Mouse (Mus musculus): ENCODE measurements around the gene Trim34b. TPM values are rescaled to one million over a fixed set of nuclear protein-coding genes. Genes with fewer than 3 reads are reported as not detected.
A peak's percentile ranks its signal among the peaks of the same experiment; 100 is the strongest.
"Not testable (repeated sequence)": the region's sequence is repeated elsewhere in the genome, so short reads cannot be mapped to it uniquely, and the experiment has no call there.

The Trim34b gene
- under 1 TPM in 1 of 2 experiments, not detected in 1; 0.16 TPM for total RNA-seq (2021)
- long read RNA-seq, experiment 1: 0 reads
- long read RNA-seq, experiment 2: 0 reads

DNA sequence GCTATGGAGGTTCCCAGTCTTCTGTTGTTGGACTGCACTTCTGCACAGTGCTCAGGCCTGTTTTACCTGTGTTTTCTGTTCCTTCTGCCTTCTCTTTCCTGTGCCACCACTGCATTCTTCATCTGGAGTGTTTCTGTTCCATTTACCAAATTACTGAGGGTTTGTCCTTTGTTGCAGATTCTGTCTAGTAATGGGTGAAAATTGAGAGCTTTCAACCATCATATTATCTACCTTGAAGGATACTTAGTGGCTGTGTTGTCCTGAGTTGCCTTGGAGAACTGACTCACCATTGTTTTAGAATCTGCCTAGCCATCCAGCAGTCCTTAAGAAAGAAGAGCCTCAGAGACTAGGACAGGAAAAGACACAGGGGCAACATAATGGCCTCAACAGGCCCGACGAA is at the start of gene Trim34b:
Trim34b (plus strand) TSS at position 301 of the 400 bp plus-strand sequence.
- not testable (repeated sequence) for DNase-seq

DNA sequence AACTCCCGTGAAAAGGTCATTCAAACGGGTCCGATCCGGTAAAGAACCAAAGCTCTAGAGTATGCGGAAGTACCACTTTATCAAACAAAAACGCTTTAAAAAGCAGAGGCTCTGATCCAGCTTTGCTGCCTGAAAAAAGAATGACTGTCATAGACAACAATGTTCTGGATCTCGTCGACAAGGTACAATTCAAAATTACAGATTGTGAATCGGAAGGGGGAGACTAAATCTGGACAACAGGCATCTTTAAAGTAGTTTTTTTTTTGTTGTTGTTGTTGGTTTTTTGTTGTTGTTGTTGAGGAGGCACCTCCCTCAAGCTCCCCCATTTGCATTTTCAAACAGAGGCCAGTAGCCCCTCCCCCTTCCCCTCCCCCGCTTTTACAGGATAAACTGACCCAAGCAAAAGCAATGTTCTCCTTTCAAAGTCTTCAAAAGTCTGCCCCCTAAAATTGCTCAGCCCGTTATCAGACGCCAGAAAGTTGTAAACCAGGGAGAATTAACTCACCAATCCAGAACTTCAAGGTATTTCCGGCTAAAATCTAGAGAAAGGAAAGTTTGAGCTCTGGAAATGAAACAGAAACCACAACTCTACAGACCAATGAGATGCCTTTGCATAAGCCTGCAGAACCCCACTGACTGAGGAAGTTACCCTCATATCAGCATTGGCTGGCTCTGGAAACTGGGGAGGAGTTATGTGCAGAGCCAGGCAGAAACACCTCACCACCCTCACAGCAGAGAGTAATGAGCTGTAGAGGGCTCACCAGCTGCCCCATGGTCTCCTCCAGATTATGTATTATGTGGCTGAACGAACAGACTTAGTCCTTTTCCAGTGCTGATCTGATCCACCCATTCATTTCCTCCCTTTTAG is 41.5 kb upstream of the Trim34b start, which contains the start of gene Trim5:
Trim5 (minus strand) TSS at position 519 of the 868 bp plus-strand sequence.
- not testable (repeated sequence) for DNase-seq

DNA sequence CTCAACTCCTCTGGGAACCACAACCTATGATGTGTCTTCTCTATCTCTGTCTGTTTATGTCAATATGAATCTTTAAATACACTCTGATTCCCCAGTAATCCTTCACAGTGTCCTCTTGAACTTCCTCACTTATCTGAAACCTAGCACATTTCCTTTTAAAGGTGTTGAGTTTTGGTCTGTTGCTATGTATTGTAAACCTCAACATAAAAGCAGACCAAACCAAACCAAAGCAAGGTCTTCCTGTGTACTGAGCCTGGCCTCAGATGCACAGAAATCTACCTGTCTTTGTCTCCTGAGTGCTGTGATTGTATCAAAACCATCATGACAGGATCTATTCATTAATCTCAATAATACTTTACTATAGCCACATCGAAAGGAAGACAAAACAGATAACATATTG is 38.6 kb upstream of the Trim34b start:
- no peak for DNase-seq

DNA sequence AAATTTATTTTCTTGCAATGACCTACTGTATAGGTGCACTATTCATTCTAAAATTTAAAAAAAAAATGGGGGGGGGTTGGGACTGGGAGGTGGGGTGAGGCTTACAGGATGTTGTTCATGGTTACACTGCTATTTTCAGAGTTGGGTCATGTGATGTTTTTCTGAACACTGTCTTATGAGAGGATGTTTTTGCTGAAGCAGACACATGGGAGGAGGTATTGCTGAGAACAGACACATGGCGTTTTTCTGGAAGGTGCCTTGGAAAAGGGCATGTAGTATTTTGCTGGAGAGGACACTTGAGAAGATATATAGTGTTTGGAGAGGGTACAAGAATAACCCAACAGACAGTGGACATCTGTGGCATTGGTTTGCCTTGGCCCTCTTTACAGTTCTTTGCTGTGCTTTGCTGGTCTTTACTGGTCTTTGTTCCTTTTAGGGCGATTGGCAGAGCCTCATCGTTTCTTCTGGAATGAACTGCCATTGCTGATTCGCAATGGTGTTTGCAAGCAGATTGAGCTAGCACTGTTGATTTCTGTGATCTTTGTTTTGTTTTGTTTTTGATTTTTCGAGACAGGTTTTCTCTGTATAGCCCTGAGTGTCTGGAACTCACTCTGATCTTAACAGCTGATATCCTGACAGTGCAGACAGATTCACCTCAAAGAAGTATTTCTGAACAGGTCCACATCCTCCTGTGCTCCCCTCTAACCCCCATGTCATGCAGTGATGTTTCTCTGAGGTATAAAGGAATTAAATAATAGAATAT is 37.5 kb upstream of the Trim34b start:
- DNase-seq: no peak

DNA sequence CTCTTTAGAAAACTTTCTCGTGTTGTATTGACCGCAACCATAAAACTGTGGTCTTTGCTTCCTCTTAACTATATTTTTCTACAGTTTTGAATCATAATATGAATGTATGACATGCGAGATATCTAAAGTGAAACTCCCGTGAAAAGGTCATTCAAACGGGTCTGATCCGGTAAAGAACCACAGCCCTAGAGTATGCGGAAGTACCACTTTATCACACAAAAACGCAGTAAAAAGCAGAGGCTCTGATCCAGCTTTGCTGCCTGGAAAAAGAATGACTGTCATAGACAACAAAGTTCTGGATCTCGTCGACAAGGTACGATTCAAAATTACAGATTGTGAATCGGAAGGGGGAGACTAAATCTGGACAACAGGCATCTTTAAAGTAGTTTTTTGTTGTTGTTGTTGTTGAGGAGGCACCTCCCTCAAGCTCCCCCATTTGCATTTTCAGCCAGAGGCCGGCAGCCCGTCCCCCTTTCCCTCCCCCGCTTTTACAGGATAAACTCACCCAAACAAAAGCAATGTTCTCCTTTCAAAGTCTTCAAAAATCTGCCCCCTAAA is 14.4 kb upstream of the Trim34b start:
- DNase-seq: no peak

DNA sequence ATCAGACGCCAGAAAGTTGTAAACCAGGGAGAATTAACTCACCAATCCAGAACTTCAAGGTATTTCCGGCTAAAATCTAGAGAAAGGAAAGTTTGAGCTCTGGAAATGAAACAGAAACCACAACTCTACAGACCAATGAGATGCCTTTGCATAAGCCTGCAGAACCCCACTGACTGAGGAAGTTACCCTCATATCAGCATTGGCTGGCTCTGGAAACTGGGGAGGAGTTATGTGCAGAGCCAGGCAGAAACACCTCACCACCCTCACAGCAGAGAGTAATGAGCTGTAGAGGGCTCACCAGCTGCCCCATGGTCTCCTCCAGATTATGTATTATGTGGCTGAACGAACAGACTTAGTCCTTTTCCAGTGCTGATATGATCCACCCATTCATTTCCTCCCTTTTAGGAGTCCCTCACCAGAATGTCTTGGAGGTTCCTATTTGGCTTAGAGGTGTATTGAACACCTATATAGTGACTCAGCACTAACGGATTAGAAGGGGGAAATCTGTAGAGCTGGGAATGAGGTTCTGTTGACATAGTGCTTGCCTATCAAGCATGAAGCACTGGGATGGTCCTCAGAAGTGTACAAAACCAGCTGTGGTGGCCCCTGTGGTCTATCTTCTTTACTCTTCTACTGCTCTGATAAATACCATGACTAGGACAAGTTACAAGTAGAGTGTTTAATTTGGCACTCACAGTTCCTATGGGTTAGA is 13.7 kb upstream of the Trim34b start, which contains the start of gene Trim12a:
Trim12a (minus strand) TSS at position 98 of the 712 bp plus-strand sequence.
- not testable (repeated sequence) for DNase-seq

DNA sequence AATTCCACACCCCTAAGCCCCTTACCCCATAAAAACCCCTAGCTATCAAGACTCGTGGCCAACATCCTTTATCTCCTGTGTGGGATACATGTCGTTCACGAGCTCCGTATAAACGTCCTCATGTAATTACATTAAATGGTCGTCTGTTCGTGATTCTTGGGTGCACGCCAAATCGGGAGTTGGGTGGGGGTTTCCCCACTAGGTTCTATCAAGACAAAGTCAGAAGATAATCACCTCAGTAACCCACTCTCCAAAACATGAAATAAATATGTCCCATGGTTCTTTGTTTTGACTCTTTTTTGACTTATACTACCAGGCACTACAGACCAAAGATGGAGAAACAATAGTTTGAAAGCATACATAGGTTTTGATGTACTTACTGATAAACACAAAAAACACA is 7.2 kb upstream of the Trim34b start:
- DNase-seq: no peak

DNA sequence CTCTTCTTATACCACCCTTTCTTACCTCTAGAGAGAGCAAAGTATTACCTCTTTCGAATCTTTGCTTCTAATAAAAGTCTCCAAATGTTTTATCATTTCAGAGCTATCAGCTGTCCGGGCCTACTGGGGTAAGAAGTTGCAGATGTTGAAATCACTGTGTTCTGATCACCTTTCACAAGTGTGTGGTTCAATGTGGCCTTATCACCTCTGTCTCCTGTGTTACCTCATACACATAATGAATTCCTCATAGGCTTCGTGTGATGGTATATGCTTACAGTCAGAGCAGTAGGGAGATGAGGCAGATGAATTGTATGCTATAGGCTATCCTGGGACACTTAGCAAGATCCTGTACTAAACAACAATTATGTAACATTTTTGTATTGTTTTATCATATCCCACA is 6.3 kb downstream of the Trim34b start:
- not testable (repeated sequence) for DNase-seq

DNA sequence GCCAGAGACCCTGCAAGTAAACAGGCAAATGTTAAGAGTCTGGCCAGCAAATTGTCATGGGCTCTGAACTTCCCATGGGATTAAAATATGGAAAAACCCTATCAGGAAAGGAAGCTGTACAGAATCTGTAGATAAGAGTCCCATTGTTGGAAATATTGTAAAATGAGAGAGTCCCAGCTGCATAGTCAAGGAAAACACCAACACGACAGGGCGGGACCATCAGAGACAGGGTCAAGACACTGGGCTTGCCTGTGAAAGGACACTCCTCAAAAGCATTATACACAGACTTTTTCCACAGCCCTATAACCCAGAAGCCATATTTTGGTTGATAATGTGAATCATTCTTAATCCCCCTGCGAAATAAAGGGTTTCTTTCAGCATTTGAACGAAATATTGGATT is 11.5 kb downstream of the Trim34b start:
- not testable (repeated sequence) for DNase-seq

DNA sequence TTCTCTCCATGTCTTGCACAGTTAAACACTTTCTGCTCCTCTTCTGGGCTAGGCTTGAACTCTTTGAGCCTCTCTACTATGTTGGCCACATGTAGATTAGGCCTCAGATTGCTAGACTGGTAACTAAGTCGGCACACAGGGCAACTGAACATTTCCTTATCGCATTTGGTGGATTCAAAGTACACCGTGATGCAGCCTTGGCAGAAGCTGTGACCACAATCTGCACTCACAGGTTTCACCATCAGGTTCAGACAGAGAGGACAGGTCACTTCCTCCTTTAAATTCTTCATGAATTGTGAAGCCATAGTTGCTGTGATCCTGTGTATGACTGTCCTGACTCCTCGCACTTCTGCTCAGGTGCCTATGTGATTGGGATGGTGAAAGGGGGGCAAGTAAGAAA is 18.8 kb downstream of the Trim34b start:
- DNase-seq: not testable (repeated sequence)

DNA sequence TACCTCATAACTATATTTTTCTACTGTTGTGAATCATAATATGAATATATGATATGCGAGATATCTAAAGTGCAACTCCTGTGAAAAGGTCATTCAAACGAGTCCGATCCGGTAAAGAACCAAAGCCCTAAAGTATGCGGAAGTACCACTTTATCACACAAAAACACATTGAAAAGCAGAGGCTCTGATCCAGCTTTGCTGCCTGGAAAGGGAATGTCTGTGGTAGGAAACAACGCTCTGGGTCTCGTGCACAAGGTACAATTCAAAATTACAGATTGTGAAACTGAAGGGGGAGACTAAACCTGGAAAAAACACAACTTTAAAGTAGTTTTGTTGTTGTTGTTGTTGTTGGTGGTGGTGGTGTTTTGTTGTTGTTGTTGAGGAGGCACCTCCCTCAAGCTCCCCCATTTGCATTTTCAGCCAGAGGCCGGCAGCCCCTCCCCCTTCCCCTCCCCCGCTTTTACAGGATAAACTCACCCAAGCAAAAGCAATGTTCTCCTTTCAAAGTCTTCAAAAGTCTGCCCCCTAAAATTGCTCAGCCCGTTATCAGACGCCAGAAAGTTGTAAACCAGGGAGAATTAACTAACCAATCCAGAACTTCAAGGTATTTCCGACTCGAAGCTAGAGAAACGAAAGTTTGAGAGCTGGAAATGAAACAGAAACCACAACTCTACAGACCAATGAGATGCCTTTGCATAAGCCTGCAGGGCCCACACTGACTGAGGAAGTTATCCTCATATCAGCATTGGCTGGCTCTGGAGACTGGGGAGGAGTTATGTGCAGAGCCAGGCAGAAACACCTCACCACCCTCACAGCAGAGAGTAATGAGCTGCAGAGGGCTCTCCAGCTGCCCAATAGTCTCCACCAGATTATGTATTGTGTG is 23.7 kb downstream of the Trim34b start, which contains the start of gene Trim12c:
Trim12c (minus strand) TSS at position 646 of the 883 bp plus-strand sequence.
- peak; percentile 78 for DNase-seq

DNA sequence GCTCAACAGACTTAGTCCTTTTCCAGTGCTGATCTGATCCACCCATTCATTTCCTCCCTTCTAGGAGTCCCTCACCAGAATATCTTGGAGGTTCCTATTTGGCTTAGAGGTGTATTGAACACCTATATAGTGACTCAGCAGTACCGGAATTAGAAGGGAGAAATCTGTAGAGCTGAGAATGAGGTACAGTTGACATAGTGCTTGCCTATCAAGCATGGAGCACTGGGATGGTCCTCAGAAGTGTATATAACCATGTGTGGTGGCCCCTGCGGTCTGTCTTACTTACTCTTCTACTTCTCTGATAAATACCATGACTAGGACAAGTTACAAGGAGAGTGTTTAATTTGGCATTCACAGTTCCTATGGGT is 24.3 kb downstream of the Trim34b start:
- no peak for DNase-seq

DNA sequence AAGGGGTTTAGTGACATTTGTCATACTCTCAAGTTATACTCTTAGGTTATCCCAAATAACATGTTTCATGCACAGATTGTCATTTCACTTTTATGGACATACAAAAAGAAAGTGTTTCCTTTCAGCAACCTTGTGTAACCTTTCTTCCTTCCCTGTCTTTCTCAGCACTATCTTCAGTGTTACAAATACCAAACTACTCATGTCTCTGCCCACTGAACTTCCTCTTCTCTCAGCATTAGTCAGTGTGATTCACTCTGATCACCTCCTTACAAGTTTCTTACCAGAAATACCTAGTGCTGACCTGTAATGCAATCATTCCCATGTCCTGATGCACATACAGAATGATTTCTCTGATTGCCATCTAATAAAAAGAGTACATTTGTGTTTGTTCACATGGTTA is 37.1 kb downstream of the Trim34b start:
- DNase-seq: no peak

DNA sequence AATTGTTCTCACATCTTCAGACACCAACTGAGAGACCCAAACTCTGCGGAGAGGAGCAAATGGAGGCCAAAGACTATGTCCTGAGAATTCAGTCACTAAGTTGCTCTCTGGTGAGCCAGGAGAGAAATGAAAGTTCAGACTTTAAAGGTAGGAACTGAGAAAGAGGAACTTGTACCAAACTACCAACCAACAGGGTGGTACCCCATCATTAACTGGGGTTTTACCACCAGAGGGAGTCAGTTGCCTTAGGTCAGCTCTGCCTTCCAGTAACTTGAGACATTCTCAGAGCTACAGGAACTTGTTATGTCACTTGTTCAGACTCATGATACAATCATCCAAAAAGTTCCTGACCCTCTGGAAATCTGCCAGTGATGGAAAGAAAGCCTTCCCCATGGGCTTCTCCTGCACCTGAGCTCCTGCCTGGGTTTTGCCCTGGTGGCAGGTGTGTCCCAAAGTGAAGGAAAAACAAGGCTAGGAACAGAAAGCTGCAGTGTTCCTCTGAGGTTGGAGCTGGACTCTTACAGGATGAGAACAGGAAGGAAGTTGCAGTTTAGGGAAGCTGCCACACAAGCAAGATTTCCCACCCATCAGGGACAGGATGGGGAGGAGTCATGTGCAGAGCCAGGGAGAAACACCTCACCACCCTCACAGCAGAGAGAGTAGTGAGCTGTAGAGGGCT is 40.6 kb downstream of the Trim34b start, which contains the start of gene Trim30b:
Trim30b (minus strand) TSS at position 149 of the 679 bp plus-strand sequence.
- no peak for DNase-seq

Other genes with a start within 250 kb of the Trim34b start
- not detected for gene Olfr645, start 244.0 kb upstream of the Trim34b start, total RNA-seq (2021)
- gene Olfr646, start 224.6 kb upstream of the Trim34b start, total RNA-seq (2021): not detected
- not detected for gene Ubqln5, start 199.6 kb upstream of the Trim34b start, total RNA-seq (2021)
- not detected for gene Olfr643, start 192.1 kb upstream of the Trim34b start, total RNA-seq (2021)
- not detected for gene Ubqln3, start 186.2 kb upstream of the Trim34b start, total RNA-seq (2021)
- gene Ubqlnl, start 178.9 kb upstream of the Trim34b start, total RNA-seq (2021): not detected
- not detected for gene Olfm5, start 164.6 kb upstream of the Trim34b start, total RNA-seq (2021)
- not detected for gene Olfr648, start 146.1 kb upstream of the Trim34b start, total RNA-seq (2021)
- not detected for gene Olfr649, start 133.5 kb upstream of the Trim34b start, total RNA-seq (2021)
- gene Trim6, start 110.7 kb upstream of the Trim34b start, total RNA-seq (2021): under 1 TPM in 1 of 2 experiments, not detected in 1; 0.11 TPM
- gene Trim34a, start 85.0 kb upstream of the Trim34b start, total RNA-seq (2021): 1 to 10 TPM; 1.0 to 1.6 TPM
- 1 to 10 TPM in 1 of 2 experiments, under 1 TPM in 1; 0.99 to 1.1 TPM for gene Trim5, start 41.4 kb upstream of the Trim34b start, total RNA-seq (2021)
- 1 to 10 TPM; 2.1 to 3.8 TPM for gene Trim12a, start 14.0 kb upstream of the Trim34b start, total RNA-seq (2021)
- gene Trim12c, start 23.9 kb downstream of the Trim34b start, total RNA-seq (2021): 1 to 10 TPM; 2.5 TPM
- not detected for gene Trim30b, start 40.4 kb downstream of the Trim34b start, total RNA-seq (2021)
- not detected for gene Trim30c, start 71.4 kb downstream of the Trim34b start, total RNA-seq (2021)
- 1 to 10 TPM; 1.2 to 1.4 TPM for gene Trim30a, start 135.7 kb downstream of the Trim34b start, total RNA-seq (2021)
- gene Trim30d, start 178.4 kb downstream of the Trim34b start, total RNA-seq (2021): under 1 TPM; 0.49 to 0.54 TPM
- gene Olfr651, start 220.7 kb downstream of the Trim34b start, total RNA-seq (2021): not detected
- gene Olfr652, start 231.4 kb downstream of the Trim34b start, total RNA-seq (2021): not detected
- gene Olfr653, start 247.8 kb downstream of the Trim34b start, total RNA-seq (2021): not detected